Mouse (Mus musculus): Measurements from ENCODE around the gene Fcrlb.

Gene Fcrlb

DNA sequence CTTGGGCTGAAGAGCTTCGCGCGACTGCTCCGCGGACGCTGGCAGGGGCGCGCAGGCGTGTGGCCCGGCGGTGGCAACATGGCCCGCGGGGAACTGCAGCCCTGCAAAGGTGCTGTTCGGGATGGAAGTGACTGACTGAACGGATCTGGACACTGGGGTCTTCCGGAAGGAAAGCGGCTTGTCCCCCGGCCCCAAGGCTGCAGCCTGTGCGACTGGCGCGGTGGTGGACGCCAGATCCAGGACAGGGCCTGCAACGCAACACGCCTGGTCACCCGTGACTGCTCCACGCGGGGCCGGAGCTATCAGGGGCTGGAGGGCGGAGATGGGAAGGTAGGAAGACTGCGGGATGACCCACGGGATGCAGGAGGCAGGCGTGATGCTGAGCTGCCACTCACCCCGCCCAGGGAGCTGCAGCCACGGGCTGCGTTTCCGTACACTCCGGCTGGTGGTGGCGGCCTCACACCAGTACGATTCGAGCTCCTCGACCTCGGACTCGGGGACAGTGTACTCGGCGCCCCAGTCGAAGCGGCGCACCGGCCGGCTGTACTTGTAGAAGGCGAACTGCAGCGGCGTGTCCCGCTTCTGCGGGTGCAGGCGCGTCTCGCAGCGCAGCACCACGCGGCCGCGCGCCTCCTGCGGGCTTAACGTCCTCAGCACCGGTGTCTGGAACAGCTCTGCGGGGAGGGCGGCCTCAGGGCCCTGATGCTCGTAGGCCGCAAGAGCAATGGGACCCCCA is 5.1 kb downstream of the Fcrlb start:
- no peak for DNase-seq (ENCODE audit: low read depth, low spot score)

DNA sequence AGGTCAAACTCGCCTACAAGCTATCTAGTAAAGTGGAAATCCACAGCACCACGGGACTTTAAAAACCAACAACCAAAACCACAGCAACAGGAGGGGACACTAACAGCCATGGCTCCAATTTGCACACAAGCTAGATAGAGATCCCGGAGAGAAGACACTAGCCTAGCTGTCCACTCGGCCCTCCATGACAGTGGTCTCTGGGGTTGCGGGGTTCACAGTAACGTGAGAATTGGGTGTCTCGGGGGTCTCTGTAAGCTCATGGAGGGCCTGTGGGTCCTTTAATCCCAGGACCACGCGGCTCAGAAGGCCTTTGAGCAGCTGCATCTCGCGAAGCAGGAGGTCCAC is 5.7 kb downstream of the Fcrlb start:
- DNase-seq (ENCODE audit: low read depth, low spot score), result no peak

DNA sequence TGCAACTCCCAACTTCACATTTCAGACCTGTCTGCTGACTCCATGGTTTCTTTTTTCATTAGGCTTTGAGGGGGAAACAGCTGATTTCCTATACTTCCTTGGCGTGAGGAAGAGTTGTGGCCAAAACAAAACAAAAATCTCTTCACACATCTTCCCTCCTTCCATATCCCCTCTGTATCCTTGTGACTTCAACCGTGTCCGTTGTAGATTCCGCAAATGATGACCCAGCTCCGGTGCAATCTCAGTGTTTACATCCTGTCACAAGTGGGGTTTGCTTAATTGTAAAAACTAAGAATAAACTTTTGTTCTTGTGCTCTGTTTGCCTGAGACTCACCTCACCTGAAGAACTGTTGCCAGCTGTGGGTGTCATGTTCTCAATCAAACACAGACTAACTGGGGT is 9.3 kb downstream of the Fcrlb start:
- no peak for DNase-seq (ENCODE audit: low read depth, low spot score)

DNA sequence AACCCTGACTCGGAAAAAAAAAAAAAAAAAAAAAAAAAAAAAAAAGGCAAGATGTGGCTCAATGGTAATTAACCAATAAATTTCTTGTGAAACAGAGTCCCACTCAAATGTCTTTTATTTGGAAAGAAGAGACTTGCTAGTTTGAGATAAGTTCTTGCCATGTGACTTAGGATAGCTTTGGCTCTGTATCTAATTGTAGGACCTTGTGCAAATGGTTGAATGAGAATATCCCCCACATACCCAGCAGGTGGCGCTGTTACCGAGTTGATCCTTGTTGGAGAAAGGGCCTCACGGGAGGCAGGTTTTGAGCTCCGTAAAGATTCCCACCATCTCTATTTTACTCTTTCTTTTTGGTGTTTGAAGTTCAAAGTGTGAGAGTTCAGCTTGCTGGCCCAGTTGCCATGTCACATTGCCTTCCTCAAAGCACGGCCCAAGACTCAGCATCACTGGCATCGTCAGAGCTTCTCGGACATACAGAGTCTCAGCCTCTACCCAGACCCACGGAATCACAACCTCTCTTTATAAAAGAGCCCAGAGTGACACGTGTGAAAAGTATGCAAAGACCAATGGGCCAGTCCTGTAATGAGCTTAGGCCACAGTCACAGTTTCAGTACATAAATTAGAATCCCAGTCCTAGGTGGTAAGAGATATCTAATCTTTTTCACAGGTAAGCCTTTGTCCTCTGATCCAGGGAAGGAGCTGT is 11.1 kb downstream of the Fcrlb start:
- DNase-seq (ENCODE audit: low read depth, low spot score), result peak; percentile 92

DNA sequence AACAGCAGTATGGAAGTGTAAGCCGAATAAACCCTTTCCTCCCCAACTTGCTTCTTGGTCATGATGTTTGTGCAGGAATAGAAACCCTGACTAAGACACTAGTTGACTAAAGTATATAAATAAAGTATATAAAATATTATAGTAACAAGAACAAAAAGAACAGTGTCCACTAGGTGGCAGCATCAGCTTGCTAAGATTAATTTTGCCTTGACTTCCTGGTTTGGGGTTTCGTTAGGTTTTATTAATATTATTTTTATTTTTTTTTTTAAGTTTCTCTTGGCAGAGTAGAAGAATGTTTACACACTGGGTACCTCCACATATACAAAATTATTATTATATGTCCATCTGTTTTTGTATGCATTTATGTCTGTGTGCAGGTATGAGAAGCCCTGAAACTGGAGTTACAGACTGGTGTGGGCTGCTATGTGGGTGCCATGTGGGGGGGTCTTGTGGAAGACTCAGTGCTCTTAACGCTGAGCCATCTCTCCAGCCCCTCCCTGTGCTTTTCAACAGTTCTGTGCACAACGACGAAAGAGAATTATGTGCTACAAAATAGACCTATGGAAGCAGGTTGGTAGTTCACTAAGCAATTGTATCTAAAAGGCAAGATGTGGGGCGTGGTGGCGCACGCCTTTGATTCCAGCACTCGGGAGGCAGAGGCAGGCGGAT is 11.8 kb downstream of the Fcrlb start:
- DNase-seq (ENCODE audit: low read depth, low spot score), result peak; percentile 88

DNA sequence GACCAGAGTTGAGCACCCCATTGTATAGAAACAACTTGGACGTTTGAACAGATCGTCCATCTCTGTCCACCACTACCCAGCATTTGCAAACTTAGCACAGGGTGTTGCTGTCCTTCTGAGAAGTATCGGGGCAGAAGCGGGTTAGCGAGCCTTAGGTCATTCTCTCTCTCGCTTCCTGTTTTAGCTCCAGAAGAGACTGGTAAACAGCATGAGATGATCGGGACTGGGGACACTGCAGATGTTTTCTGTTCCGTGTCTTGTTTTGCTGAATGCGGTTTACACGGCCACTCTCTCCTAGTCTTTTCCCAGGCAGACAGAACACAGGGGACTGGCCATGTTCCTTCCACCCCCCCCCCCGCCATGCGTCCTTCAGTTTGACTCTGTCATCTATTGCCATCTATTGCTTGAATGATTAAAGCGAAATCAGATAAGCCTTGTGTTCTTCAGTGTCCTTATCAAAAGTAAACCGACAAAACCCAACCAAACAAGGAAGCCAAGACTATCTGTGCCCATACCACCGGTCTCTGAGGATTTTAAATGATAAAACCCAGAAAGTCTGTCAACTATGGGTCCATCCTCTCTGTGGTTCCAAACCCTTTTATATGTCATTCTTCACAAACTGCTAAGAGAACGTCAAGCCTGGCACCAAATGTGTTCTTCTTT is 14.2 kb downstream of the Fcrlb start:
- peak; percentile 89 for DNase-seq (ENCODE audit: low read depth, low spot score)

DNA sequence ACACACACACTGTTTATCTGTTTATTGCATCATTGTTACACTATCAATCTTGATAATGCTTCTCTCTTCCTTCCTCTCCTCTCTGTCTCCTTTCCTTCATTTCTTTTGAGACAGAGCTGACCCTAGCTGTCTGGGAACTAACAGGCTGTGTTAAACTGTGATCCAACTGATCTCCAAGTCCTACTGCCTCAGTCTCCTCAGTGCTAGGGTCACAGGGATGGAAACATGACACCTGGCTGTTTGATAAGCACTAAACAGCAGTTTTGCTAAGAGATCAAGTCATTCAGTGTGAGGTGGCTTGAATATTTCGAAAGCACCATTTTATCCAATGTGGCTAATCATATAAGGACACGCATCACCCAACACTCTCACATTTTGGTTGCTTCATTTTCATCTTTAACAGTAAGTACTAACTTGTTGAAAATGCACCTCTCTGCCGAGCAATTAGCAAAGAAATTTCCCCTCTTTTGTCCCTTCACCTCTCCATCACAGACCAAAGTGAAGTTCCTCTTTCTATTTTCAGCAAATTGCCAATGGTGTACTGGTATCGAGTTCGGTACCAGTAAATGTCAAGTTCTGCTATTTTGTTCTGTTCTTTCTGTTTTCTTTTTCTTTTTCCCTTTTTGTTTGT is 16.0 kb downstream of the Fcrlb start:
- peak; percentile 86 for DNase-seq (ENCODE audit: low read depth, low spot score)

DNA sequence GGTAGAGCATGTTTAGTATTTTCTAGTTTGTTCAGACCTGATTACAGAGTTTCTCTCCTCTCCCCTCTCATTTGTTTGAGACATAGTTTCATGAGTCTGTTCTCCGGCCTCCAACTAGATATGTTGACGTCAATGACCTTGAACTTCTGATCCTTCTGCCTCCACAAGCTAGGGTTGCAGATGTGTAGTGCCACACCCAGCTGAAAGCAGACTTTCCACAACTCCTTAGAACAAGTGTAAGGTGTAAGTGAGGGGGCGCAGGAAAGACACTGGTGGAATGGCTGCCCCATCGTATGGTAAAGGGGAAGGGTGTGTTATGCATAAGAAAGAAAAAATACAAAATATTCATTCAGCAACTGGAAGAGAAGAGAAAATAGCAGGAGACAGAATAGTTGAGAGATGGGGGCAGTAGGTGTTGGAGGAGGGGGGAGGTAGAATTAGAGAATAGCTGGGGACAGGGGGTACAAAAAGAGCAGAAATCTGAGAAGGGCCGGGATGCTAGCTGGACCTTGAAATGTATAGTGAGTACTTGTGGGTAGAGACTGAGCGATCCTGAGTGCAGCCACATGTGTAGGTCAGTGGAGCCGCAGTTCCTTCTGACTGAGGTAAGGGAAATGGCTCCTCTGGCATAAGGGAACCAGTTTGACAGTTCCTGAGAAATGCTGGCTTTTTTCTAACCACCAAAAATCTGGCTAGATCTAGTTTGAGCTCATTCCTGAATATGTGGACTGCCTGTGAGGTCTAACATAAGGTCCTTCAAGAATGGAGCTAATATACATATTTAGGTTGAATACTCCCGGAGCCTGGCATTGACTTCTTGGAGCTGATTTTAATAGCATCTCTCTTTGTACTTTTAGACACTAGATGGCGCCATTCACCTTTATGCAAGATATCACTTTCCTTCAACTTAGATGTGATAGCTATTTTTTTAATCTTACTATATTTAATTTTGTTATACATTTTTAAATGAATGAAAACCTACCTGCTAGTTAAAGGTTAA is 17.8 kb downstream of the Fcrlb start:
- peak; percentile 79 for DNase-seq (ENCODE audit: low read depth, low spot score)

DNA sequence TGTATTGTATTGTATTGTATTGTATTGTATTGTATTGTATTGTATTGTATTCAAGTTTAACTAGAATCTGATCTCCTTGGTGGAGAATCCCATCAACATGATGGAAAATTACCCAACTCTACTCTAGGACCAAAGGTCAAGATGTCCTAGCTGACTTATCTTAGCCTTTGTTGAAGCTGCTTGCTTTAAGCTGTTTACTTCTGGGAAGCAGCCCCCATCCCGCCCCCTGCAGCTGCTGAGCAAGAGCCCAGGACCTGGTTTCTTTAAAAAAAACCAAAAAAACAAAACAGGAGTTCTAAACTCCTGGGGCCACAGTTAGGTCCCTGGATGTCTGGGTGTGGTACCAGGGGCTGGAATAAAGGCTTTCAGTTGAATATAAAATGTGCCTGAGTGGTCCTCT is 20.5 kb downstream of the Fcrlb start:
- no peak for DNase-seq (ENCODE audit: low read depth, low spot score)

DNA sequence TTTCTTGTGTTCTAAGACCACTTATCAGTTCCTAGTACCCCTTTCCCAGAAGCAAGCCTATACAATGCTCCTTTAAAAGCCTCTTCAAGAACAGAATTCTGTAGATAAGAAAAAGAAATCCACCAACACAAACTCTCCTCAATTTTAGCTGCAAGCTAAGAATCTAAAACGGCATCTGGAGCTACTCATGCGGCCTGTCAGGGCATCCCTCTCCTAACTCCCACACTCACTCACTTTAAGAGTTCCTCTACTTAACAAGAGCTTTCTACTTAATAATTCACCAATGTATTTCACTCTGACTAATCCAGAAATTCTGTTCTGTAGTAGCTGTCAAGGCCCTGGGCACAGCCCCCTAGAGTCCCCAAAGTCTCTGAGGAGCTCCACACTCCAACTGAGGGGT is 21.1 kb downstream of the Fcrlb start:
- no peak for DNase-seq (ENCODE audit: low read depth, low spot score)

DNA sequence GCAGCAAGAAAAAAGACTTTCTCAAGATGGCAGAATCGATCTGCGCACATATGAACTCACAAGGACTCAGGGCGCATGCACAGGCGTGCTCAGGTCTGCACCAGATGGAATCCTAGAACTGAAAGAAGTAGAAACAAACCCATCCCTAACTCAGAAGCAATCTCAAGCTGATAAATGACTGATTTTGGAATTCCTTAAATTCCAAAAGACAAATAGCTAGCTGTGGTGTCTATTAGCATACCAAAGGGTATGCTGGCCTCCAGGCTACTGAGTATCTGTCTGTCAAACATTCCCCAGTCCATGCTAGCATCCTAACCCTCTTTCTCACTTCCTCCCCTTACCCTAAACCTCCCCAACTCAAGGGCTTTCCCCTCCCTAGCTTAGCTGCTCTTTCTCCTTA is 23.4 kb downstream of the Fcrlb start:
- DNase-seq (ENCODE audit: low read depth, low spot score), result no peak

DNA sequence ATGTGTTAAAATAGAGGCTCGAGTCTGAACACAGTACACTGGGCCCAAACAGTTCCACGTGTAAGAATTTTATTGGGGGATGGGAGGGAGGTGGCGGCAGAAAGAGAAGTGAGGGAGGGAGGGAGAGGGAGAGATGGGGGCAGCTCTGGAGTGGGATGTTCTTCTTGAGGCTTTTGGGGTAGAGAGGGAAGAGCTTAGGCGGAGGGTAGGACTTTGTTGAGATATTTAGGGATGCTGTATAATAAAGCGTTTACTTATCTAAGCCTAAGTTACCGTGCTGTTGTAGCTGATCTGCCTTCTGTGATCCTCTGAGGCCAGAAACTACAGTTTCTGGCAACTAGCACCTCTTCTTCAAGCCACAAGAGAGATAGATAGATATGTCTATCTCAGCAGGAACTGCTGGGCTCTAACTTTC is 26.7 kb downstream of the Fcrlb start:
- DNase-seq (ENCODE audit: low read depth, low spot score), result no peak

DNA sequence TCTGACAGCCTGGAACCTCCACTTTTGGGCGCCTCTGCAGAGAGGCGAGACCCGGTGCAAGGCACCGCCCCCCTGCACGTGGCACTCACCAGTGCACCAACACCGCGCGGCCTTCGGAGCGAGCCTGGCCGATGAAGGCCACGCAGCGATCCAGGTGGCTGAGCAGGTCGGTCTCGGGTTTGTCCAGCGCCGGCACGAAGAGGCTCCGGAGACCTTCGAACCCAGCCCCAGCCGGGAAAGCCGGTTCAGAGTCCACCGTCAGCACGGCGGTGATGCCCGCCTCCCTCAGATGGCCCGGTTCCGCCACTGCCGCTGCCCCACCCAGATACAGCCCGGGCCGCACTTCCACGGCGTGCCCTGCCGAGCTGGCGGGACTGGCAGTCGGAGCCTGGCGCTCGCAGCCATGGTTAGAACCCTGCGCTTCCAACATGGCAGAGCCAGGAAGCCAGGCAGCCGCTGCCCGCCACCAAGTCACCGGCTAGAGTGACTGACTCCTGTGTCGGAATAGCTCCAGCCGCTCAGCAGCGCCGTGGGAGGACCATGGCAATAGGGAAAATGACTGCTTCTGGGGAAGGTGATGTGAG is 27.7 kb downstream of the Fcrlb start, which contains the start of the genes Gm26620 and Dusp12:
Gm26620 (plus strand) TSS at position 88 of the 584 bp plus-strand sequence.
Dusp12 (minus strand) TSS at position 563 of the 584 bp plus-strand sequence.
- DNase-seq (ENCODE audit: low read depth, low spot score), result peak; percentile 90

DNA sequence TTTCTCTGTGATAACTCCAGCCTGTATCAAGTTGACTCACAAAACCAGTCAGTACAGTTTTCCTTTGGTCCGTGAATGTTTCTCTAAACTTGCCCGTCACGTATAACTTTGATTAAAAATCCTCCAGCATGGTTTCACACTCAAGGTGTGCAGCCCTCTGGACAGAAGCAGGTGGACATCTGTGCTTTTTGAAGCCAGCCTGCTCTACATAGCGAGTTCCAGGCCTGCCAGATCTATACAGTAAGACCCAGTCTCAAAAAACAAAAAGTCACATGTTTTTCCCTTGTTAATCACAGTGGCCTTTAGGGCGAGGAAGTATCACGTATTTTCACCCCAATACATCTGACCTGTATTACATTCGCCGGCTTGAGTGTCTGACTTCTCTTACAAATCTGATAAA is 28.4 kb downstream of the Fcrlb start:
- DNase-seq (ENCODE audit: low read depth, low spot score), result no peak

DNA sequence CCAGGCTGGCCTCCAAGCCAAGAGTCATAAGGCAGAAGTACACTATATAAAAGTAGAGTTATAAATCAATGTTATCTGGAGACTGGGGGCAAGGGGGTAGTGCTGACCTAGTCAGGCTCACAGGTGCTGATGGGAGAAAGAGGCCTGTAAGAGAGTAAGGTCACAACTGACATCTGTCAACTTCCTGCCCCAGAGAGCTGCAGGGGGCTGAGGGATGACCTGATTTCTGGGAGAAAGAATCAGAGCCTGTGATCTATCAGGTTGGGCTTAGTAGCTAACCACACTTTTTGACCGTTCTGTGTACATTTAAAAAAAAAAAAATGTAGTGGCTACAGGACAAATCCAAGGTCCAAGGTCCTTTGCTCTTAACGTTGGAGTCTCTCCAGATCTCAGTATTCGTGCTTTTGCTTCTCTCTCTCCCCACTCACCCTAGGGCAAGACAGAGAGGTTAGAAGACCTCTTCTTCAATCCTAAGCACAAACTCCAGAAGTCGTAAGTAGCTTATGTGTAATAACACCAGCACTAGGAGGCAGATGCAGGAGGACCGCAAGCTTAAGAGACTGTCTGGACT is 29.7 kb downstream of the Fcrlb start:
- DNase-seq (ENCODE audit: low read depth, low spot score), result no peak

DNA sequence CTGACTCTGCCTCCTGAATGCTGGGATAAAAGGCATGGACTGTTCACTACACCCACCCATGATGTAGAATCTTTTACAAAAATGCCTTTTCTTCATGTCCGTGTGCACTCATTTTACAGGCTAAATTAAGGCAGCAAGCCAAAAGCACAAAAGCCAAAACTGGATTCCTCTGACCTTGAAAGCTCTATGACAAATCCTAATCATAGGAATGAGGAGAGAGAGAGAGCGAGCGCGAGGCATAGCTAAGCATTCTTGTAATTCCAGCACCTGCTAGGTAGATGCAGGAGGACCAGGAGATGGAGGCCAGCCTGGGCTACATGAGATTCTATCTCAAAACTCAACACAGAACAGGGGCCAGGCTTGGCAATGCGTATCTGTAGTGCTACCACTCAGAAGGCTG is 35.8 kb downstream of the Fcrlb start:
- no peak for DNase-seq (ENCODE audit: low read depth, low spot score)

DNA sequence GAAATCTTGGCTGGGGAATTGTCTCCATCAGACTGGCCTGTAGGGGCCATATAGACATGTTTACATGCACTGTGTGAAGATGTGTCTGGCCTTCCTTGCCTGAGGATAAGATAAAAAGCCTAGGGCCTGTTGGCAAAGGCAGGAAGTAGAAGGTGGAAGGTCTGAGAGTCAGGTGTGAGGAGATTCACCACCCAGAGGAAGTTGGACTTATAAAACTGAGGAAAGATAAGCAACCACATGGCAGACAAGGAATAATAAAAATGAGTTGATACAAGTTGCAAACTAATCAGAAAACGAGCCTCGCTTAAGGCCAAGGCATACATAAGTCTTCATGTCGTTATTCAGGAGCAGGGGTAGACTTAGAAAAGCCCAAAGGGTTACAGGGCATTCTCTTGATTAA is 37.1 kb downstream of the Fcrlb start:
- no peak for DNase-seq (ENCODE audit: low read depth, low spot score)

DNA sequence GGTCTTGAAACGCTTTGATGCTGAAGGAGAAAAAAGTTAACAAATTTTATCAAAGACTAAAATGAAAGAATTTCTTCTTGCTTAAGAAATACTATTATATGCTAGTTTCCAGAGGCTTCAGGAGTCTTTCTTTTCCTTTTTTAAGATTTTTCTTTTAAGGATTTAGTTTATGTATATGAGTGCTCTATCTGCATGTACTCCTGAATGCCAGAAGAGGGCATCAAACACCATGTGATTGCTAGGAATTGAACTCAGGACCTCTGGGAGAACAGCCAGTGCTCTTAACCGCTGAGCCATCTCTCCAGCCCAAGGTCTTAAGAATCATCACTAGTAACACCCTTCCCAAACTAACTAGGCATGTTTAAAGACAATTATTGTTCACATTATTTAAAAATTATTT is 40.8 kb downstream of the Fcrlb start:
- DNase-seq (ENCODE audit: low read depth, low spot score), result peak; percentile 36

DNA sequence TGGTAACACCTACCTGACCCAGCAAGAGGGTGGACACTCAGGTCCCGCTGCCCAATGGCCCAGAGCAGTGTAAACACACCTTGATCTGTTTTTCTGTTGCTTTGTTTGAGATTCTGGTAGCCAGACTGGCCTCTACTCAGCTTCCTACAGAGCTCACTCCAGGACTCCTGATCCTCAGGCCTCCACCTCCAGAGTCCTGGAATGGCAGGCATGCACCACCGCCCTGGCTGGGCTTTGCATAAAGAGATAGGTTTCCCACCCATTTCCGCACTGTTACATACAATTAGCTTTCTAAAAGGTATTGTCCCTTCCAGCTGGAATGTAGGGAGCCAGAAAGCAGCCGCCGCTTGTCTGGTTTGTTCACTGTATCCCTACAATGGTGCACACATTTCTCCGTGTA is 41.3 kb downstream of the Fcrlb start:
- DNase-seq (ENCODE audit: low read depth, low spot score), result no peak

DNA sequence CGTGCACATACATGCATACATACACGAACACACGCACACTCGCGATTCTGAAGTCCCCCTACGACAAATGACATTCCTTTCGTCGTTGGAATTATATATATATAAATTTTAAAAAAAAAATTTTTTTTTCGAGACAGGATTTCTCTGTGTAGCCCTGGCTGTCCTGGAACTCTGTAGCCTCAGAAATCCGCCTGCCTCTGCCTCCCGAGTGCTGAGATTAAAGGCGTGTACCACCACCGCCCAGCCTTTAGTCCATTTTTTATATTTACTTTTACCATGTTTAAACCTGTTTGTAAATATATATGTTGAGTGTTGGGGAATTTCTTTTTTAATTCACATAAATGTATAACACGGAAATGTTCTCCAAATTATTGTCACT is 43.8 kb downstream of the Fcrlb start:
- DNase-seq (ENCODE audit: low read depth, low spot score), result no peak
